Mouse (Mus musculus): ENCODE measurements around the gene Gm10273. TPM values are rescaled to one million over a fixed set of nuclear protein-coding genes. Genes with fewer than 3 reads are reported as not detected.

Gm10273 gene
- total and polyA plus RNA-seq, 3 experiments = 19.6 to 220 (median 29.6) TPM

DNA sequence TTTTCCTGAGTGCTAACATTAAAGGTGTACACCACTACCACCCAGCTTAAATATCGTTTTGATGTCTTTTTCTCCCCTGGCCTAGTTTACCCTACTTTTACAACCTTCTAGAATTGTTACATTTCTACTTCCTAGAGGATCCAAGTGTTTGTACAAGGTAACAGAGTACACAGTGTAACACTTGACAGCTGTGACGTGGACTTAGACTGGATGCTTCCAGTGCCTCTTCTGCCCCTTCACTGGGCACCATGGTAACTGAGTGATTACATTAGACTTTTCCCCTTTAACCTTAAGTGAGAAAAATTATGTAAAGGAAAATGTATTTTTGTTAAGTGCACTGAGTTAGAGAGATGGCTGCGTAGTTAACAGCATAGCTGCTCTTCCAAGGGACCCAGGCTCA, 30.9 kb upstream of the Gm10273 start:
- Histone ChIP-seq H3K27me3 (replicated peaks) (no peaks in the 10 kb centered on the region), H3K9me3 (replicated peaks; ENCODE audit: low read length) (no peaks in the 10 kb centered on the region), H3K36me3 (replicated peaks in 1 of 2; ENCODE audit: control insufficient read depth in 1 of 2, insufficient read depth in 1 of 2, low read length in 1 of 2) (peaks cover 68 to 95% of the 10 kb centered on the region in 2 experiments), H3K4me1 (ENCODE audit: control insufficient read depth in 1 of 2, insufficient read depth in 2 of 2) (peaks cover 6 to 8% of the 10 kb centered on the region in 2 experiments), H3K79me2 (replicated peaks; ENCODE audit: control insufficient read depth, extremely low read depth, insufficient read depth, poor library complexity, severe bottlenecking) (no peaks in the 10 kb centered on the region), H3K4me2 (ENCODE audit: insufficient read depth, low read depth, poor library complexity, severe bottlenecking) (no peak overlapping the region), H3K9ac (ENCODE audit: insufficient read depth, low read depth) (no peak overlapping the region), H3K4me3 (replicated peaks in 1 of 3; ENCODE audit: low read depth in 2 of 3, low read length in 2 of 3, poor library complexity in 1 of 3) (no peak overlapping the region), H3K27ac (ENCODE audit: insufficient read depth, low read depth) (no peak overlapping the region)
- TF ChIP-seq TCF12 (IDR thresholded peaks at IDR 0.05; ENCODE audit: low read depth, low read length) = no peak
- TF ChIP-seq CTCF (conservative IDR thresholded peaks at IDR 0.05 in 1 of 2, IDR thresholded peaks at IDR 0.05 in 1 of 2; ENCODE audit: low read depth in 2 of 2, low read length in 2 of 2) = no peak
- no peak for TF ChIP-seq MXI1 (IDR thresholded peaks at IDR 0.05; ENCODE audit: low read depth, low read length)
- no peak for TF ChIP-seq ETS1 (conservative IDR thresholded peaks at IDR 0.05; ENCODE audit: low read depth, low read length)
- no peak for TF ChIP-seq MAZ (IDR thresholded peaks at IDR 0.05; ENCODE audit: low read depth, low read length)
- TF ChIP-seq ZC3H11A (IDR thresholded peaks at IDR 0.05; ENCODE audit: low read depth, low read length) = no peak
- no peak for TF ChIP-seq HCFC1 (IDR thresholded peaks at IDR 0.05; ENCODE audit: low read depth, low read length)
- in situ Hi-C loops (cut with MboI; ENCODE audit: low pct_ligation_motif_present, low pct_unique_long_range_greater_than_20kb, low sequenced_read_pairs) = no loop called here
- dilution Hi-C loops (cut with MboI; ENCODE audit: extremely low pct_ligation_motif_present, extremely low pct_unique_long_range_greater_than_20kb, low sequenced_read_pairs) = no loop called here
- no peak for DNase-seq (ENCODE audit: extremely low read depth)

DNA sequence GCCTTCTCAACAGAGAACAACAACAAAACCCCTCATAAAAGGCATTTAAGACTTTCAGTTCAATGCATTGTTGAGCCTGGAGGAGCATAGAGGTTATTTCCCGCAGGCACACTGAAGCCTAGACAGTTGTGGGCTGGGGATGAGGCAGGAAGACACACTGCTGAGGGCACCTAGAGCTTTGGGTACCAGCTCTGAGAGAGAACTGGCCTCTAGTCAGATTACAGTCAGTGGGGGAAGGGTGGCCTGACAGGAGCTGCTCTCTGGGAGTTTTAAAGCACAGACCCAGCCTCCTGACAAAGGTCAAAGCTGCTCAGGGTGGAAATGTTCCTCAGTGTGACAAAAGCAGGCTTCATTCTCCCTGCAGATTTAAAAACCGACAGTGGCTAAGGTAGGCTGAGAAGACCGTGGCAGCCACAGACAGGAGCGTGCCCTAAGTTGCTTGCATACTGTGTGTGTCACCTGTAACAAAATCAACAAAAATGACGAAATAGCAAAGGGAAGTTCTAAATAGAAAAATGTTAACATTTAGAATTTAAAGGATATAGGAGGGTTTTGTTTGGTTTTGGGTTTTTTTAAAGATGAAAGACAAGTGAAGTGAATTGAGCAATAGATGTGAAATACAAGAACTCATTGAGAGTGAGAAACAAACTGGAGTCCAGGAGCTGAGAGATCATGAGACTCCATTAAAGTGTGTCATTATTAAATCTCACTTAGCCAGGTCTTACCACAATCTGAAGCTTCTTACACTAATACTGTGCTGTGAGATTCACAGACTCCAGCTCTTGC, 29.4 kb upstream of the Gm10273 start:
- Histone ChIP-seq H3K9ac (ENCODE audit: insufficient read depth, low read depth) (no peak overlapping the region), H3K9me3 (replicated peaks; ENCODE audit: low read length) (no peaks in the 10 kb centered on the region), H3K4me2 (ENCODE audit: insufficient read depth, low read depth, poor library complexity, severe bottlenecking) (no peak overlapping the region), H3K4me1 (ENCODE audit: control insufficient read depth in 1 of 2, insufficient read depth in 2 of 2) (peaks cover 6 to 12% of the 10 kb centered on the region in 2 experiments), H3K79me2 (replicated peaks; ENCODE audit: control insufficient read depth, extremely low read depth, insufficient read depth, poor library complexity, severe bottlenecking) (no peaks in the 10 kb centered on the region), H3K27ac (ENCODE audit: insufficient read depth, low read depth) (no peak overlapping the region), H3K27me3 (replicated peaks) (no peaks in the 10 kb centered on the region), H3K36me3 (replicated peaks in 1 of 2; ENCODE audit: control insufficient read depth in 1 of 2, insufficient read depth in 1 of 2, low read length in 1 of 2) (peaks cover 80 to 97% of the 10 kb centered on the region in 2 experiments), H3K4me3 (replicated peaks in 1 of 3; ENCODE audit: low read depth in 2 of 3, low read length in 2 of 3, poor library complexity in 1 of 3) (no peak overlapping the region)
- dilution Hi-C loops (cut with MboI; ENCODE audit: extremely low pct_ligation_motif_present, extremely low pct_unique_long_range_greater_than_20kb, low sequenced_read_pairs) = no loop called here
- DNase-seq (ENCODE audit: extremely low read depth) = no peak
- TF ChIP-seq TBP (conservative IDR thresholded peaks at IDR 0.05; ENCODE audit: low read depth, low read length) (no peak), NELFE (IDR thresholded peaks at IDR 0.05; ENCODE audit: low read depth, low read length) (no peak), GABPA (IDR thresholded peaks at IDR 0.05; ENCODE audit: insufficient replicate concordance, low read depth, low read length) (no peak), IRF4 (IDR thresholded peaks at IDR 0.05; ENCODE audit: low read depth, low read length) (no peak), E2F4 (IDR thresholded peaks at IDR 0.05; ENCODE audit: insufficient replicate concordance, low read depth, low read length) (no peak), CHD1 (IDR thresholded peaks at IDR 0.05; ENCODE audit: low read depth, low read length) (no peak), CHD2 (IDR thresholded peaks at IDR 0.05; ENCODE audit: low read length) (no peak), PAX5 (IDR thresholded peaks at IDR 0.05; ENCODE audit: low read length) (no peak), ELF1 (IDR thresholded peaks at IDR 0.05; ENCODE audit: low read depth, low read length) (no peak)
- in situ Hi-C loops (cut with MboI; ENCODE audit: low pct_ligation_motif_present, low pct_unique_long_range_greater_than_20kb, low sequenced_read_pairs) = no loop called here

All from CH12.LX (cell line).